In the genomic region with DNA sequence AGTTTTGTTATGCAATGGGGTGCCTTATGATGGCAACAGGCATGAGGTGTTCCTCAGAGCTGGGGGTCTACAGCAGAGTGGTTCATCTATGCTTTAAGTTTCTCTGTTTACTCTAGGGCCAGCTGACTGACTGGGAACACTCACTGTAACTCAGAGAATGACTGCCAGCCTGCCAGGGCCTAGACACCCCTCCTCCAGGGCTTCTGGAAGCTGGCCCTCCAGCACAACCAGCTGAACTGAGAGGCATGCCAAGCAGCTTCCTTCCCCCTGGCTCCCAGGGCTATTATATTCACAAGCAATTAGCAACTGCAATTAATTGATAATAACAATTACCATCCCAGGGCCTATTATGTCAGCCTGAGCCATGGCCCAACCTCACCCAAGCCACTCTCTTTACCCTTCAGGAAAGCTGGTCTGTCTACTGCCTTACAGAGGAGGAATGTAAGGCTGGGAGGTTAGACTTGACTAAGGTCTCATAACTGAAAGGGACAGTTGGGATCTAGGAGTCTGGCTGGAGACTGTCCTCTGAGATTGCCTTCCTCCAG, we compare ENCODE assay signal across 8 mouse cellular contexts. TPM values are rescaled to one million over a fixed set of nuclear protein-coding genes. Genes with fewer than 3 reads are reported as not detected.
DNase-seq lines count a peak whose midpoint lies in the region; ATAC-seq and TF ChIP-seq lines count a peak whose summit lies in the region.

No protein-coding gene starts in this region.

- no peaks in the 10 kb centered on the region for H3K27me3 ChIP-seq in hindbrain, embryonic 15.5 days
- no peaks in the 10 kb centered on the region for H3K27me3 ChIP-seq in midbrain, embryonic 12.5 days

- H3K4me3 ChIP-seq in cortical plate, adult 2 months (ENCODE audit: insufficient read depth, low read length) = no peak overlapping the region
- no peak overlapping the region for H3K4me3 ChIP-seq in hindbrain, embryonic 15.5 days
- no peak overlapping the region for H3K4me3 ChIP-seq in midbrain, embryonic 12.5 days

- no peak overlapping the region for H3K4me2 ChIP-seq in hindbrain, embryonic 15.5 days
- H3K4me2 ChIP-seq in midbrain, embryonic 12.5 days (replicated peaks) = no peak overlapping the region

- H3K27ac ChIP-seq in cortical plate, adult 2 months (ENCODE audit: insufficient read depth, low read length) = 0 out of 2 replicates have a peak overlapping the region, but pooled peaks have one; percentile 61
- H3K27ac ChIP-seq in hindbrain, embryonic 15.5 days (replicated peaks) = peak overlapping the region; percentile 73
- H3K27ac ChIP-seq in midbrain, embryonic 12.5 days (replicated peaks) = no peak overlapping the region

- peaks cover 4% of the 10 kb centered on the region; the same call in 1 of the 2 replicates for H3K36me3 ChIP-seq in hindbrain, embryonic 15.5 days
- H3K36me3 ChIP-seq in midbrain, embryonic 12.5 days = no peaks in the 10 kb centered on the region

- TF ChIP-seq POLR2A in cortical plate, adult 2 months (IDR thresholded peaks at IDR 0.05; ENCODE audit: extremely low read depth, insufficient read depth, low read length) = no peak

- no peak for TF ChIP-seq CTCF in cortical plate, adult 2 months (IDR thresholded peaks at IDR 0.05; ENCODE audit: extremely low read depth, insufficient read depth, low read length)

- no peak overlapping the region for H3K9ac ChIP-seq in hindbrain, embryonic 15.5 days
- no peak overlapping the region for H3K9ac ChIP-seq in midbrain, embryonic 12.5 days (replicated peaks)

- peak; percentile 62 for DNase-seq in brain, adult 2 months (ENCODE audit: low read depth, low spot score)
- no peak for DNase-seq in MN1 (ENCODE audit: low spot score)
- DNase-seq in spleen, adult 12 weeks (ENCODE audit: low spot score) = no peak
- DNase-seq in gastrocnemius, postnatal 4 days (ENCODE audit: low spot score in 2 of 2) = no peak
- DNase-seq in embryo, embryonic 10 days (ENCODE audit: low spot score) = no peak

- H3K9me3 ChIP-seq in hindbrain, embryonic 15.5 days = no peaks in the 10 kb centered on the region
- H3K9me3 ChIP-seq in midbrain, embryonic 12.5 days = no peaks in the 10 kb centered on the region

- ATAC-seq in hindbrain, embryonic 15.5 days (ENCODE audit: low FRiP score, low read depth) = peak; percentile 72
- peak; percentile 41; the same call in 1 of the 2 replicates for ATAC-seq in midbrain, embryonic 12.5 days (ENCODE audit: low FRiP score, low read depth)

- peaks cover 3% of the 10 kb centered on the region; the same call in 1 of the 2 replicates for H3K4me1 ChIP-seq in cortical plate, adult 2 months (ENCODE audit: control insufficient read depth, insufficient read depth, low read length)
- peaks cover 11% of the 10 kb centered on the region; the same call in 1 of the 2 replicates for H3K4me1 ChIP-seq in hindbrain, embryonic 15.5 days (replicated peaks)
- peaks cover 26% of the 10 kb centered on the region for H3K4me1 ChIP-seq in midbrain, embryonic 12.5 days

RNA-seq across cellular contexts. Expression of a gene that starts 41.0 kb away (rescaled TPM):
- 7.1 and 7.5 TPM in 2 replicates for polyA plus RNA-seq in cortical plate, adult 2 months (2012; rRNA removed)
- polyA plus RNA-seq in hindbrain, embryonic 15.5 days (2015; fragmentation: Nextera tagmentation; extraction: Ambion mirVana) = 25.8 and 30.1 TPM in 2 replicates
- 7.3 and 7.4 TPM in 2 replicates for polyA plus RNA-seq in midbrain, embryonic 12.5 days (2016; fragmentation: Nextera tagmentation; extraction: Ambion mirVana)
- total RNA-seq in gastrocnemius, postnatal 4 days (2021) = under 1 TPM; 0.26 to 0.47 TPM
